Mouse (Mus musculus) adrenal gland, postnatal 10 days (tissue): ENCODE results near the gene Lat. TPM values are rescaled to one million over a fixed set of nuclear protein-coding genes. Genes with fewer than 3 reads are reported as not detected.
"Not testable (repeated sequence)": the region's sequence is repeated elsewhere in the genome, so short reads cannot be mapped to it uniquely, and the experiment has no call there.

Experiments used
- DNase-seq: peaks from one replicate; pipeline ENCODE4 v3.0.0; 2021; ENCODE audit warnings: mixed read lengths
- microRNA-seq: library from miRNA; unstranded; fragments of <30 nt; microRNA quantifications from one replicate; pipeline ENCODE4 v1.2.0, GENCODE M21; 2021
- total RNA-seq, 2 experiments: library from RNA; stranded (reverse); gene quantifications; 2 replicates each; pipeline ENCODE4 v1.2.3; 2021

Lat gene
- total RNA-seq, 2 experiments from 2014 or later = 4.0 to 4.1 TPM

DNA sequence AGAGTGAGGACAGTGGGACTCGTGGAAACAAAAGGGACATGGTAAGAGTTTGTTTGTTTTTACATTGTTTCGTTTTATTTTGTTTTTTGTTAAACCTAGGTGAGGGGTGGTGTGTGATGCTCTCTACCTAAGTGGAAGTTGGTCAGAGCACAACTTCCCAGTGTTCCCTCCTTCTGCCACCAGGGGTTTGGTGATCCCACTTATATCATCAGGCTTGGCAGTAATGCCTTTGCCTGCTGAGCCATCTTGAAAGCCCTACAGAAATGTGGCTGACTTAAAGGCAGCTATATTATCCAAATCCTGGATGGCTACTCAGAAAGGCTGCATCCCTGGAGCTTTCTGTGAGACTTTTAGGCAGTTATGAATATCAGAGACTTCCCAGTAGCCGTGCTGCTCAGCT lies 36.7 kb downstream of the Lat start:
- no peak for DNase-seq

GRCm38 (mm10) chr7:126330693-126331092 lies 38.7 kb downstream of the Lat start:
- DNase-seq = no peak

DNA sequence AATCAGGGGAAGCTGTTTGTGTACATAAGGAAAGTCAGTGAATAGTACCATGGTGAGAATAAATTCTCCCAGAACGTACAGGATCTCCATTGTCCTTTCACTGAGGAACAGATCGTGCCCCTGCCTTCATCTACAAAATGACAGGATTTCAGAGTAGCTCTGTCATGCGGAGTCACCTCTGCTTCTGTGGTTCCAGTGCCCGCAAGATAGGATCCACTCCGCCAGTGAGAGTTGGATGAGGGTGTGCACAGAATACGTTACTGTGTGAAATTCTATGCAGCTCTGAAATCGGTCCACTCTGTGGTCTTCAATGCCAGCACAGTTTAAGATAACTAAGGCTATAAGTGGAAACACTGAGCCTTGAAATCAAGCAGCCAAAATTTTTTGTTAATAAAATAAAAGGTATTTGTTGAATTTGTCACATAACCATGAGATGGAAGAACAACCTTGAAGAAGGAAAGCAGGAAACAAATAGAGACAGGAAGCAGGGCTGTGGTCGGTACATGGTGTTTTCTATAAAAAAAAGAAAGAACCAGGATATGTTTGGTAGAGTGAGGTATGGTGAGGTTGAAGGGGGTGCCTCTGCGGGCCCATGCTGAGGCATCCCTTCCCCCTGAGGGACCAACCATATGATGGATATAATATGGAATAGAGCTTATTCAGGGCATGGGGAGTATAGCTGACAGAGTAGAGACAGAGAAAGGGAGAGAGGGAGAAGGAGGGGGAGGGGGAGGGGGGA lies 39.3 kb downstream of the Lat start:
- no peak for DNase-seq

GRCm38 (mm10) chr7:126328848-126329247 lies 40.5 kb downstream of the Lat start:
- not testable (repeated sequence) for DNase-seq

DNA sequence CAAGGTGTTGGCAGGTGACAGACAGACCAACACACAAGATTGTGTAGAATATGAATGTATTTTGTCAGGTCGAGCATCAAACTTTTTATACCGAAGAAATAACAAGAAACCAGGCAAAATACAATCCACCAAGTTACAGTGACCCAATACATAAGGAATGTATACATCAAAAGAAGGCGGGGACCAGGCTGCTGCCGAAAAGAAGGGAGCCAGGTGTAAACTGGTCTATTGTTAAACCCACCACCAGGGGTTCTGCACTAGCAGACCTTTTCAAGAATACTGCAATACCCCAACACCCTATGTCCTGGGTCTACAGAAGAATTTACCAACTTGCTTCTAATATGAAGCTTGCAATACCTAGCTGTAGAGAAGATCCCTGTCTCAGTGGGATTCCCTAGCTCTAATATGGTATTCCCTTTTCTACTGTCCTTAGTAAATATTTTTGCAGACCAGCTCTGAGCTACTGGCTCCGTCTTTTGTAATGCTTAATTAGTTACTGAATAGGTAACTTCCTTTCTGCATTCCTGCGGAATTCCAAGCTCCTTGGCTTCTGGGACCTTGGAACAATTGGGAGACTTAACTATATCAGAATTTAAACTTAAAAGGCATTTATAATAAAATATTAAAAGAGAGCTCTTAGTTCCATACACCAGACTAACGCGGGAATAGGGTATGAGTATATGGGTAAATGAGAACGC lies 43.6 kb downstream of the Lat start:
- not testable (repeated sequence) for DNase-seq

DNA sequence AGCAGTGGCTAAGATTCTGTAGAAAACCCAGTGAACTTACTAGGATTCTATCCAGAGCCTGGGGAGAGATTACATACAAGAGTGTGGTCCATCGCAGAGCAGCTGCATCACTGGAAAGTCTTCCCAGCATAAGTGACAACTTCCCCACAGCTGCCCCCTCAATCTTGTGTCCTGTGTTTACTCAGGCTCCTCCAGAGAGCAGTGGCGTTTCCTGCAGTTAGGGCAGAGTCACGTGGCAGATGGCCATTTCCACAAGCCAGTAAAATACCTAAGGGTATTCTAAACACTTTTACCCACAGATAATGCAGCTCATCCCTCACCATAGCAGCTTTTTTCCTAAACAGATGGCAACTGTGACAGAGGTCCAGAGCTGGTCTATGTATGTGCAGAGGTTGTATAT lies 44.6 kb downstream of the Lat start:
- DNase-seq = no peak

DNA sequence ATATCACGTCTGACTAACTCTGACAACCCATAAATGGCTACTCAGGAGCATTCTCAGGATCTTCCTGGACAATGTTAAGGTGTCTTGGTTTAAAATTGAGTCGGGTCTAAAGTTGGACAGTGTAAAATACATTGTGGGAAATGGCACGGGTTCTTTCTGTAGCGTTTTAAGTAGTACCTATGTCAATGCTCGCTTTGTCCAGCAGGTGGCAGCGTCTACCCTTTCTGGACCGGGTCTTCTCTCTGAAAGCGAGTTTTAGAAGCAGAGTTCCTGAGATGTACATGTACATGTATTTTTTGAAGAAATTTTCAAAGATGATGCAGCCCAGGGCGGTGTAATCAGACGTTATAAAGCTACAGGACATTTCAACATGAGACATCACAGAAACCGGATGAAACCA lies 45.6 kb downstream of the Lat start:
- peak; percentile 88 for DNase-seq

- DNase-seq = no peak
Observed at GRCm38 (mm10) chr7:126314273-126314672, 55.1 kb downstream of the Lat start.

Small RNA genes lying within 50 kb of the gene (microRNA-seq; reads per million reads assigned to microRNA genes)
- gene Mir7058 = not detected

Other genes starting within 250 kb of the Lat start
- gene Xpo6, start 169.1 kb downstream of the Lat start, total RNA-seq = 10 to 100 TPM; 68.7 to 91.2 TPM
- gene Sbk1, start 97.0 kb downstream of the Lat start, total RNA-seq = 10 to 100 TPM; 40.7 to 52.5 TPM
- gene Spns1, start 7.9 kb upstream of the Lat start, total RNA-seq = 10 to 100 TPM; 36.6 to 43.9 TPM
- gene Nfatc2ip, start 27.2 kb upstream of the Lat start, total RNA-seq = 1 to 10 TPM; 6.9 to 7.3 TPM
- gene Cd19, start 45.3 kb upstream of the Lat start, total RNA-seq = 1 to 10 TPM; 4.0 to 4.9 TPM
- gene Rabep2, start 59.2 kb upstream of the Lat start, total RNA-seq = 10 to 100 TPM; 26.5 to 42.3 TPM
- 100 to 1,000 TPM; 189 to 579 TPM for gene Atp2a1, start 93.5 kb upstream of the Lat start, total RNA-seq
- 10 to 100 TPM; 47.5 to 53.4 TPM for gene Sh2b1, start 105.9 kb upstream of the Lat start, total RNA-seq
- gene Tufm, start 117.8 kb upstream of the Lat start, total RNA-seq = 100 to 1,000 TPM; 215 to 222 TPM
- gene Atxn2l, start 133.9 kb upstream of the Lat start, total RNA-seq = 10 to 100 TPM; 65.0 to 84.5 TPM
- 100 to 1,000 TPM; 214 to 223 TPM for gene Eif3c, start 196.8 kb upstream of the Lat start, total RNA-seq
- gene Apobr, start 215.4 kb upstream of the Lat start, total RNA-seq = 1 to 10 TPM; 2.1 to 2.2 TPM
- gene Cln3, start 216.2 kb upstream of the Lat start, total RNA-seq = 10 to 100 TPM; 26.1 to 36.1 TPM
- not detected for gene Il27, start 225.4 kb upstream of the Lat start, total RNA-seq